Mouse (Mus musculus) megakaryocyte-erythroid progenitor cell, adult 5-6 weeks (primary cell): ENCODE measurements at regions not wholly inside any gene's neighbourhood (a gene's known extent, or its start where the extent isn't known, plus 50 kb on each side); places are given as distances from the start of the nearest gene placed in this dataset.
A peak's percentile ranks its signal among the peaks of the same experiment; 100 is the strongest.

Experiments
- ATAC-seq: replicated peaks from 2 replicates; pipeline ENCODE4 v1.8.0; 2016; ENCODE audit warnings: mild to moderate bottlenecking, inconsistent platforms; ENCODE audit not compliant: severe bottlenecking, poor library complexity, low FRiP score, low TSS enrichment

DNA sequence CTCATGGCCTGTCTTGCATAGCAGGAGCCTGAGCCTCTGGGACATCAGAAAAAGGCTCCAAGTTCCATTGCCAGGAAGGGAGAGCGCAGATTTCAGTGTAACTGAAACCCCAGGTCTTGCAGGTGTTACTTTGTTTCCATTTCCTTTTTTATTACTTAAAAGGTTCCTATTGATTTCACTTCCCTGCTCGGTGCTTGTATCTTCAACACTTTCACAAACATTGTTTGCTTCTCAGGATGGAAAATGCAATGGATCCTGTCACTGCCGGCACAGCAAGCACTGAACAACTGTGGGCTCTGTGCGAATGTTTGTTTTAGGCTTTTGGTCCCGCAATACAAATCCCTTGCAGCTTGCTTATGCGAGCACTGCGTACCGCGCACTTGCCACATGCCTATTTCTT is 290.0 kb upstream of the Stt3b start:
- ATAC-seq = no peak

DNA sequence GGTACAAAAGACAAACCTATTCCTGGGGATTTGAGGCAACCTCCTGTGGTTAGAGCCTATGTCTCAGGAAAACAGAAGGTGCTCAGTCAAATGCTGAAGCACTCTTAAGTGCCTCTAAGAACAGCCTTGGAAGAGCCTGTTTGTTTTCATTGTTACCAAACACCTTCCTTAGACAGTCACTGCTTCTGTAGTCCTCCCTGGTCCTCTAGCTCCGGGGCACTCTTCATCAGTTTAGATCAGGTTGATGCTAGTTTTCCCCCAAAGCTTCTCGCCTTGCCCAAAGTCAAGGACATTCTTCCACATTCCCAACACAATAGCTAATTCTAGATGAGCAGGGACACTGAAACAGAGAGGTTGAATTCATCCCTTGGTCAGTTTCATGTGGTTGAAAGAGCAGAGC is 290.6 kb upstream of the Stt3b start:
- no peak for ATAC-seq

DNA sequence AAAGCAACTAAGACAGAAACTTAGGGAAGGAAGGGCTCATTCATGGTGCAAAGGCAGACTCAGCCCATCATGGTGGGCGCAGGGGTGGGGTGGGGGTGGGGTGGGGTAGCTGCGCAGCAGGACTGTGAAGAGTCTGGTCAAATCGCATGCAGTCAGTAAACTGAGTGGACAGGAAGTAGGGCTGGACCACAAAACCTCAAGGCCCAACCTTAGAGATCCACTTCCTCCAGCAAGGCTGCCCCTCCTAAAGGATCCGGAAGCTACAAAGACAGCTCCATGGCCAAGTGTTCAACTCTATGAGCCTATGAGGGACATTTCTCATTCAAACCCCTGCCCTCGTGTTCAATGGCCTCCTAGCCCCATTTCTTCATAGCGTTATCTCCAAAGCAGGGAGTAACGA is 292.6 kb upstream of the Stt3b start:
- no peak for ATAC-seq

DNA sequence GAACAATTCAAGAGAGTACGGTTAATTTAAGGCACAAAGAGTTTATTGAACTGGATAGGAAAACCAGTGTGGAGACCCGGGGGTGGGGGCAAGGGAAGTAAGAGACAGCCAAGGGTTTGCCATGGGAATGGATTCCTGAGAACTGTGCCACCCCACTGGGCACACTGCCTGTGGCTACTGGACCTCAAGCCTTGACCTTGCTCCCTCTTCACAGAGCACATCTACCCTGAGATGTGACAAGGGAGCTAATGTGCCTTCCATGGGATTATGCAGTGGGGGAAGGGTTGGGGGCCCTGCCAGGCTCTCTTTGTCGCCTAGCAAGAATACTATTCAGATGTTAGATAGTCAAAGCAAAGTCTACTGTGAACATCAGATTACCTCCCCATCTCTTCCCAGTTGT is 294.2 kb upstream of the Stt3b start:
- no peak for ATAC-seq

DNA sequence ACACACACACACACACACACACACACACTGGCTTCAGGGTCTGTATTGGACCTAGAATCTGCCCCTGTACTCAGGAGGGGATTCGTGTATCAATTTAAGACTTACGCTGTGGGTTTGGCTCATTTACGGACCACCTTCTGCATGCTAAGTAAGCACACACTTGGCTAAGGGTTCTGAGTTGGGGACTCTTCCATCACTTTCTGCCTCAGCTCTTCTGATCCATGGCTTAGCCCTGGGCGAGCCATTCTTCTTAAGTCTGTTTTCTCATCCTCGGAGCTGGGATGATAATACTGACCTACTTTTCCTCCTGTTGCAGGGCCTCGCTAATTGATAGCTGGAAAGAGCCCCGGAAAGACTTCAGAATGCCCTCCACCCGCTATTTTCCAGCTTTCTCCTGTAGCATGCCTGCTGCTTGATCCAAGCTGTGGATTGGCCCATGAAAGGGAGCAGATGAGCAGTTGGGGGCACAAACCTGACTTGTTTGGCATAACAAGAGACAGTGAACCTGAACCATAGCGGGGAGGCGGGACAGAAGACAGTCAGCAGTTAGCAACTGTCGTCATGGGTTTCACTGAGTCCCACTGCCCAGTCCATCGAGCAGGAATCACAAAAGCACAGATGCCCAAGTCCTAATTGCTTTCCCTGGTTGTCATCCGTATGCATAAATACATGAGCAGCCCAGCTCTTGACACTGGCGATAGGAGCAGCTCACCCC is 294.9 kb upstream of the Stt3b start:
- no peak for ATAC-seq

DNA sequence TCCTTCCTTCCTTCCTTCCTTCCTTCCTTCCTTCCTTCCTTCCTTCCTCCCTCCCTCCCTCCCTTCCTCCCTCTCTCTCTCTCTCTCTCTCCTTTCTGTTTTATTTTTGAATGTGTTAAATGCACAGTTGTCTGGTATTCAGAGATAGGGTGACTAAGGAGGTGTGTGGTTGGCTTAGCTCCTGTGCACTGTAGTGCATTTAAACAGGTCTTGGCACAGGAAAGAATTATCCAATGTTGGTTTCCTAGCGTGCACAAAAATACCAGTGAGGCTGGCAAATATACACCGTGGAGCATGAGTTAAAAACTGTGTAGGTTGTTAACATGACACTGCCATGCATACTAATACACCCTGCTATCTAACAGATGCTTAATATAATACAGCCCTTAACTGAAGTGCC is 297.7 kb upstream of the Stt3b start:
- peak; percentile 66 for ATAC-seq

DNA sequence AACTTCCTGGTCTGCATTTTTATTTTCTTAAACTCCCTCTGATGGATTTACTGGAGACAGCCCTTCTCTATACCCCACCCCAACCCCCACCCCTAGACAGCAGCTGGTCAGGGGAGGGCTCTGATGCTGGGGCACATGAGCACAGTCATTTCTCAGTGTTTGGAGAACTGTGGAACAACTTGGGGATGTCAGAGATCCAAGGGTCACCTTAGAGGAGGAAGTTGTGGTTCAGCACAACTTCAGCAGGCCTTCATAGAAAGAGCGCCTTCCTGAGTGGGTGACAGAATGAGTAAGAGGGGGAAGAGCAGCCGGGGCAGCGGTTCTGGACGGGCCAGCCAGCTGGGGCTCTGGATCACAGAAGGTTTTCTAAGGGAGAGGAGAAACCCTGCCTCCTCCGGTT is 298.2 kb upstream of the Stt3b start:
- ATAC-seq = no peak

DNA sequence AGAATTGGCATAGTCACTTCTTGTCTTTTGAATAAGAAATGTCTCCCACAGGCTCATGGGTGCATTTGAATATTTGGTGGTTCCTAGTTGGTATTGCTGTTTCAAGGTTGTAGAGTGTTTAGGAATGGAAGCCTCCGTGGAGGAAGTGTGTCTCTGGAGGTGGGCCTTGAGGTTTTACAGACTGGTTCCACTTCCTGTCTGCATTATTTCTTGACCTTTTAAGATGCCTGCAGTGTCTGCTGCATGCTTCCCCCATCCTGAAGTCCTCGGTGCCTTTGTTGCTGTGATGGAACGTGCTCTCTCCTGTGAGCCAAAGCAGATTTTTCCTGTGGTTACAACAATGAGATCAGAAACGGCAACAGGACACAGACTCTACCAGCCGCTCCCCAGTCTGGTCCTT is 299.4 kb upstream of the Gadl1 start:
- ATAC-seq = no peak

DNA sequence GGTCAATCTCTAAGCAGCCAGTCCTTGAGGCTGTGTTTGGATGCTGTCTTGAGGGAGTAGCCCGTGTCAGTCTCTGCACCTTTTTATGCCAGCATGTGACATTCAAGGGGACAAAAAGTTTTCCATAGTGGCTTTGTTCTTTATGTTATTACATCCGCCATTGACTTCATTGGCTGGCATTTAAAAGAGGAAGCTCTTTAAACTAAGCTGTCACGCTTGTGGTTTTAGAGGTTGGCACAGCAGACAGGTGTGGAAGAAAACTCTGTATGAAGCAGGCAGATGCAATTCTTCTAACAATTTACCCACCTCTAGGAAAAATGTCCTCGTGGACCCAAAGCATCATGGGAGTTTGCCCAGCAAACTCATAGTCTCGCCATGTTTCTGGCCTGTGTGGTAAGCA is 297.5 kb upstream of the Gadl1 start:
- no peak for ATAC-seq

DNA sequence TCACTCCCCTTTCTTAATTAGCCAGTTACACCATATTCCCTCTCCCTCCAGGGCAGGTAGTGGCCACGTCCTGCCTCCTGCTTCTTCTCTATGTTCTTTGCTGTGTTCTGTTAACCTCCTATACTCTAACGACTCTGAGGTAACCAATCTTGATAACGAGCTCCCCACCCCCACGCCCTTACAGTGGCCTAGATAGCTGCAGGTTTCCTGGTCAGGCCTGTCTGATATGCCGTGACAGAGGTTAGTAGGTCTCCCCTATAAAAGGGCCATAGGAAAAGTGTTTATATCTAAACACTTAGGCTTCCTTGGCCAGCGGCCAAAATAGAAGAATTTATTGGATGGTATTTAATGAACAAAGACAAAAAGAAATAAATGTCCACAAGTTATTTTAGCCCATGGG is 296.3 kb upstream of the Gadl1 start:
- peak; percentile 38 for ATAC-seq

DNA sequence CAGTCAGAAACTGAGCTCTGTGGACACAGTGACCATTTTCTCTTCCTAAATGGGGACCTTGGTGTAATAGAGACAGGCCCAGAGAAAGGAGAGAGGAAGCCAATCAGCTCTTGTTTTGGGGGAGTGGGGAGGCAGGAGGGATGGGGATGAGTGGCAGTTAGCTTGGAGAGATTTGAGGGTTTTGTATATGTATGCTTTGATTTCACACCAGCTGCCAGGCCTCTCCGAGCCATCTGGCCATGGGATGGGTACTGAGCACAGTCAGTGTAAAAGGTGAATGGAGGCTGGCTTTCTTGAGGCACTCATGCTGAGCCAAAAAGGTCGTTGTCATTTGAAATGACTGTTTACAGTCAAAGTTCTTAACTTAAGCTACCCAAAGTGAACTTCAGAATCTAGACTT is 295.2 kb upstream of the Gadl1 start:
- no peak for ATAC-seq

DNA sequence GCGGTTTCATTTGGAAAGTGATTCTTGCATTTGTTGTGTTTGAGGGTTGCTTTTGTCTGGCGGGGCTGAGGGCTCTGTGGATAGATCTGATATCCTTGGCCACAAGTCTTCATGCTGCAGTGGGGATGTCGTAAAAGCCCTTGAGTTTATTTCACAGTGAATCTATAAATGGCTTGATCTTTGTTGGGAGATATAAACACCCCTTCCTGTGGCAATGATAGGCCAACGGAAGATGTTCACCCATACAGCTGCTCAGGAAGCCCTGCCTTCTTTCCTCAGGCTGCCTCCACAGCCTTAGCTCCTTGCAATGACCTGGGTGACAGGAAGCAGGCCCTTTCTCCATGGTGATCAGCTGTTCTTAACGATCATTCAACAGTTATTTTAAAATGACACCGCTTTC is 291.3 kb upstream of the Gadl1 start:
- ATAC-seq = peak; percentile 40

DNA sequence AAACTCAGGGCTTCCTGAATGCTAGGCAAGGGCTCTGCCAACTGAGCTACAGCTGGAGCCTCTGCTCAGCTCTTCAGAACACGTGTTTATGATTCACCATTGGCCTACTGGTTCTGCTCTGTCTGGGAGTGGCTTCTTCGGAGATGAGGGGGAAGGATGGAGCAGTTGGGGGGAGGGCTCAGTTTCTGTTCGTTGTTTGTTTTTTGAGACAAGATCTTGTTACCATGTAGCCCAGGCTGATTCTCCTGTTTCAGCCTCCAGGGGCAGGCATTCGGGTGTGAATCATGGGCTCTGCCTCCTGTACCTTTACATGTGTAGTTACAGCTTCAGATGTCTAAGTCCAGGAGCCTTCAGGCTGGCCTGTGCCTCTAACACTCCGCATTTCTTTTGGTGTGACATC is 285.3 kb upstream of the Gadl1 start:
- peak; percentile 89 for ATAC-seq

DNA sequence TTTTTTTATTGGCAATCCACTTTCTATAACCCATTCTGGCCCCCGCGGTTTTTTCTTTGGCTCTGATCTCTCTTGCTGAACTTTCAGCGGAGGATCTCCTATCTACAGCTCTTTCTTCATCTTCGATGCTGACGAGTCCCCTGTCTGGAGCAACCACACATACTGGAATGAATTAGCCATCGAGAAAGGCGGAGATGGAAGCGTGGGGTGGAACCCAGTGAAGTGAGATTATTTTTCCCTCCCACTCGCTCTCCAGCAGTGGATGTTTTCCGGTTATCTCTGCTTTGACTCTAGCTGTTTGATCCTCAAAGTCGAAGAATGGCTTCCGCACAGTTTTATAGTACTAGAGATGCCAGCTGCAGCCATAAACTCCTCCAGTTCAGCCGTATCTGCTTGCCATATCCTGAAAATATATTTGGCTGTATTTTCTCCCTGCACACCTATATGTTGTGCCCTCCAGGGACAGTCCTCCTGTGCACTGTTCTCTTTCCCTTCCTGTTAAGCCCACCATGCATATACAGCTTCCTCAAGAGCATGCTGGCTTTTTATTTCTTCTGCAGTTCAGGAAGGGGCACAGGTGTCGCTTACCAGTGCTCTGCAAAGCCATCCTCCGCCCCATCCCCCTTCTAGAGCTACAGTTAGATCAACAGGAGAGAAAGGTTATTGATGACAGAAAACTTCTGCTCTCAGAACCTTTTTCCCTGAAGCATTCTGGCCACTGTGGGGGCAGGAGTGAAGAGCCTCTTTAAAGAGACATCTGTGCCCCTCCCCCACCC is 284.3 kb upstream of the Gadl1 start:
- no peak for ATAC-seq

DNA sequence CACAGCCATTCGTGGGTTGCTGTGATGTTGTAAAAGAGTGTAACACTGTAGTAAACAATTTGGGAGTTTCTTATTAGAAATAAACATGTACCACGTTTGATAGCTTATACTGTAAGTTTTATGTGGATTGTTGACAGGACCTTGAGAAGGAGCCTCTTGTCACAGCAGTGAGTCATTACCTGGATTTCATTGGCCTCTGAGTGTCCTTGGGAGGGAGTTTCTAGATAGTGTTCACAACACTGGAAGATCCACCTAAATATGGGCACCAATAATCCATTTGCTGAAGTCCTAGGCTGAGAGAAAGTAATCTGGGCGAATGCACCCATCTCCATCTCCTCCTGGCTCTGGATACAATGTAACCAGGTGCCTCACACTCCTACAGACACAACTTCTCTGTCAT is 281.7 kb upstream of the Gadl1 start:
- ATAC-seq = no peak

DNA sequence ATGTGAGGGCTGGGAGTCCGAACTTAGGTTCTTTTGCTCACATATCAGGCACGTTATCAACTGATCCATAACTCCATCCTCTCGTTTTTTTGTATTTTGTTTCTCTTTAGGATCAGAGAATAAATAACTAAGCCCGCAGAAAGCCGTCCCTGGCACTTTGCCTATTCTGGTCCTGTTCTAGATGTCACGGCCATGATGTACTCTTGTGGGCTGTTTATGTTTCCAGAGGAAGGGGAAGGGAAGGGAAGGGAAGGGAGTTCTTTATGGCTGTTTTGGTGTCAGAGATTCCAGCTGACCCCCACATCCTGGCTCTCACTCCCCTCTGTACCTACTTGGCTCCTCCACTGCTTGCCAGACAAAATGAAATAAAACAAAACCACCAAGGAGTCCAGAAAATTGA is 272.1 kb upstream of the Gadl1 start:
- ATAC-seq = no peak

DNA sequence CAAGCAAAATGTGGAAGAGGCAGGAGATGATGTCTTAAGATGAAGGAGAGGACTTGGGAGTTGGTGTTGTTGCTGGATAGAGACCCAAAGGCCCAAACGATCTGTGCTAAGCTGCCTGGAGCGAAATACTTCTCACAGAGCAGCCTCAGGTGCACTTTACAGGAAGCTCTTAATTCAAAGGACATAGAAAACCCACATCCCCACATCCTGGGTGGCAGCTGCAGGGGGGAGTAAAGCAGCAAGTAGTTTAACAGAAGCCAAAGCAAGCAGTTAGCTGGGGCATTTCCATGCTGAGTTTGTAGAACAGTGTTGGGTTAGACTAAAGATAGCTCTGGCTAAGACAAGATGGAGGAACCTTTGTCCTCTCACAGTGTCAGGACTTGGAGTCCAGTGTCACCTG is 268.5 kb upstream of the Gadl1 start:
- no peak for ATAC-seq

DNA sequence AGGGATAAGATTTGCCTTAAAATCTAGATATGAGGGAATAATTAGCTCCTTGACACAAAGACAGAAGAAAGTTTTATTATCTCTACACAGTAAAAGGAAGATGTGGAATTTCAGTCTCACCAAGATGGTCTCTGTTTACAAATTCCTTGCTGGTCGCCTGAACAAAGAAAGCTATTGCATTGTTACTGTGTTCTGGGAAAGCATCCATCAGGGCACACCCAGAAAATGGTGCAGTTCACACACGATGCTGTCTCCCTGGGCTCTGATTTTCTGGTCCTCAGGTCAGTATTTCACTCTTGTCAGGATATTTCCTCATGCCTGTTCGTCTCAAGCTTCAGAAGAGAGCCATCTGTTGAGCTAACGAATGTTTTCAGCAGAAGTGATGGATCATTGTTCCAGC is 267.2 kb upstream of the Gadl1 start:
- no peak for ATAC-seq

DNA sequence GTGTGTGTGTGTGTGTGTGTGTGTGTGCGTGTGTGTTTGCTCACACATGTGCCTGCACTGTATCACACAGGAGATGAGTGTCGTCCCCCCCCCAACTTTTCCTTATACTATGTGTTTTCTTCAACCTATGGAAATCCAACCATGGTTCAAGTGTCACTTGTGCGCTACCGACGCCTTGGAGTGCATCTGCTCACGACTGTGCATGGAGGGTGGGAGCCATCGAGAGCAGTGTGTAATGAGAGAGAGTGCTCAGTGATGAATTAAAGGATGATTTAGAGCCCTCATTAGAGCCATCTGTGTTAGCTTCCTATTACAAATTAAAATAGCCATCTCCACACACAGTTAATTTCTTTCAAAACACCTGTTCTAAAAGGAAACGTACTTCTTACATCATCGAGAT is 264.3 kb upstream of the Gadl1 start:
- ATAC-seq = no peak

DNA sequence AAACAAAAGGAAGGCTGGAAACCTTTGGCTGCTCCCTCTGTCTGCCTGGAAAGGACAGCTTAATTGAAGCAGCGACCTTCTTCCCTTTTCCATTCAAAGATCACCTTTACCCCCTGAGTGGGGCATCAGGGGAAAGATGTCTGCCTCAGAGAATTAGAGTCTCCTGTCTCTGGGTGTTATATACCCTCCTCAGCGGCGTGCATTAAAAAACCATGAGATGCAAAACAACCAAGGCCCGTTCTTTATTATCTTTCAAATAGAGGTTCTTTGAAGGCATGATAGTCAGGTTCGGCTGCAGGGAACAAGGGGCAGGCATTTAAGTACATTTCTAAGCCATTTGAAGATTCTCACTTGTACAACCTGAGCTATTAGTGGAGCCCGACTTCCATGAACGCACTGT is 263.0 kb upstream of the Gadl1 start:
- ATAC-seq = no peak

DNA sequence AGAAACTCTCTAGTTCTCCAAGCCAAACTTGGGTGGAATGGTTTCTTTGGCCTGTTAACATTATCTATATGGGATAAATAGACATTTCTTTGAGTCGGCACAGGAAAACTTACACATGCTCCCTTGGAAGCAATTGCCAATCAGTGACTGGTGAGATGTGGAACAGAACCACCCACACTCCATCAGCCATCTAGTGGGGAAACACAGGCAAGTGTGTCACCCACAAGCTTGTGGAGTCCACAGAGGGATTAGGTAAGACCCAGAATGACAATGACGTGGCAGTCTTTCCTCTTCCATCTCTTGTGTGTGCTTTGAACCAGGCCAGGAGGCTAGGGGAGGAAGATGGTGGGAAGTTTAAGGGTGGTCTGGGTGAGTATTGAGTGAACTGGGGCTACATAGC is 257.5 kb upstream of the Gadl1 start:
- ATAC-seq = no peak
